Mouse (Mus musculus) MEL (cell line): Measurements from ENCODE around the gene Dusp12.
A peak's percentile ranks its signal among the peaks of the same experiment; 100 is the strongest.

Experiments
- CTCF ChIP-seq, 3 experiments: IDR thresholded peaks in 2 of 3; conservative IDR thresholded peaks in 1 of 3; 2 replicates each; pipeline ENCODE4 v1.5.1; 2011 to 2012; ENCODE audit warnings: low read length in 3 of 3, low read depth in 2 of 3, mild to moderate bottlenecking in 2 of 3, improper control_type of control experiment in 1 of 3, inconsistent platforms in 1 of 3, mixed read lengths in 1 of 3, moderate library complexity in 1 of 3; ENCODE audit not compliant: control insufficient read depth in 1 of 3, insufficient read depth in 1 of 3, poor library complexity in 1 of 3, severe bottlenecking in 1 of 3
- GABPA ChIP-seq: IDR thresholded peaks from 2 replicates; pipeline ENCODE4 v1.6.1; 2012; ENCODE audit warnings: low read depth, mild to moderate bottlenecking, inconsistent platforms, low read length, improper control_type of control experiment, moderate library complexity
- GATA1 ChIP-seq: IDR thresholded peaks from 2 replicates; pipeline ENCODE4 v1.6.1; 2011; ENCODE audit warnings: low read depth, low read length, improper control_type of control experiment
- HCFC1 ChIP-seq: IDR thresholded peaks from 2 replicates; pipeline ENCODE4 v1.6.1; 2012; ENCODE audit warnings: low read depth, mild to moderate bottlenecking, inconsistent platforms, low read length, improper control_type of control experiment, moderate library complexity
- POLR2A ChIP-seq, 2 experiments: IDR thresholded peaks; 2 replicates each; pipeline ENCODE4 v1.6.1; 2011 to 2012; ENCODE audit warnings: low read length in 2 of 2, mild to moderate bottlenecking in 2 of 2, control low read depth in 1 of 2, improper control_type of control experiment in 1 of 2, low read depth in 1 of 2, moderate library complexity in 1 of 2; ENCODE audit not compliant: control insufficient read depth in 1 of 2, insufficient read depth in 1 of 2, poor library complexity in 1 of 2
- USF1 ChIP-seq: IDR thresholded peaks from 2 replicates; pipeline ENCODE4 v1.6.1; 2014; ENCODE audit warnings: low read depth, mild to moderate bottlenecking, inconsistent platforms, low read length, improper control_type of control experiment, moderate library complexity

- TF ChIP-seq GABPA (no peak), POLR2A (IDR thresholded peaks at IDR 0.05; ENCODE audit: control insufficient read depth in 1 of 2, insufficient read depth in 1 of 2, low read depth in 1 of 2, low read length in 2 of 2, poor library complexity in 1 of 2) (no peak), CTCF (IDR thresholded peaks at IDR 0.05 in 2 of 3, conservative IDR thresholded peaks at IDR 0.05 in 1 of 3; ENCODE audit: control insufficient read depth in 1 of 3, insufficient read depth in 1 of 3, low read depth in 2 of 3, low read length in 3 of 3, poor library complexity in 1 of 3, severe bottlenecking in 1 of 3) (no peak), HCFC1 (no peak), GATA1 (peak; percentile 87), USF1 (0 out of 2 replicates have a peak, but pooled peaks have one; percentile 7)
These were observed 34.4 kb downstream of the Dusp12 start for GRCm38 (mm10) chr1:170850637-170851624.
